7 mouse cellular contexts compared by ENCODE assay signal in the genomic region with DNA sequence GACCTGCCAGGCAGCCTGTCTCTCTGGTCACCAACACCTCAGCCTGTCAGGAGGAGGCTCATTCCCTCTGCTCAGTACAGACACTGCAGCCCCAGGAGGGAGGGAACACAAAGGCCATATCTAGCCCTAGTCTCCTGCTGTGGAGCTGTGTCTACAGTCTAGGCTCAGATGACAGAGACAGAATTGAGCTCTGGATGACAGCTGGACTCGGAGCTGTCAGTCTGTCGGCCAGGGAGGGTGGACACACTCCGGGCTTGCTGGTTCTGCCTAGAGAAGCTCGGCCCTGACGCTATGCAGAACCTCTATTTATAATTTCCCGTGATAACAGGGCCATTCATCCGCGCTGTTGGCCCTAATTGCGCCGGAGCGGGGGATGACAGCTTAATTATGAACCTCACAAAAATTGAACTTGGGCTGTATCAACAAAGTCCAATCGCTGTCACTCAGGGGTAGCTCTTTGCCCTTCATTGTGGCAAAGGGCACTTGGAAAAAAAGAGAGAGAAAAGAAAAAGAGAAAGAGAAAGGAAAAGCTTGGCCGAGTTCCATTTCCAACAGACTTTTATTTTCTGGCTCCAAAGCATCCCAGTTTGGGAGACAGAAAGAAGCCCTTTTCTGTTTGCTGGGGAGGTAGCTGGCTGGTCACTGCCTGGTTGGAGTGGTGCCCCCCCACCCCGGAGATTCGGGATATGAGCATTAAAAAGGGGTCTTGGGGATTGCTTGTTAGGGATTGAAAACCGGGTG. TPM values are rescaled to one million over a fixed set of nuclear protein-coding genes. Genes with fewer than 3 reads are reported as not detected.
DNase-seq lines count a peak whose midpoint lies in the region; ATAC-seq and TF ChIP-seq lines count a peak whose summit lies in the region.

No protein-coding gene starts in this region.

- WGBS in midbrain, embryonic 12.5 days, result 61% methylated on average over 16 of the region's 16 CpGs
- WGBS in midbrain, postnatal 0 days, result 38% methylated on average over 16 of the region's 16 CpGs
- 34% methylated on average over 16 of the region's 16 CpGs for WGBS in heart, embryonic 10.5 days
- WGBS in stomach, postnatal 0 days, result 39% methylated on average over 16 of the region's 16 CpGs

- no peak for TF ChIP-seq EP300 in stomach, postnatal 0 days (optimal IDR thresholded peaks at IDR 0.05)

- H3K4me2 ChIP-seq in midbrain, embryonic 12.5 days (replicated peaks), result peak overlapping the region; percentile 17; the same call in 1 of the 2 replicates
- H3K4me2 ChIP-seq in midbrain, postnatal 0 days (ENCODE audit: low read depth, low read length, poor library complexity, severe bottlenecking), result no peak overlapping the region
- H3K4me2 ChIP-seq in stomach, postnatal 0 days (replicated peaks; ENCODE audit: low read depth), result peak overlapping the region; percentile 40

- no peak for DNase-seq in midbrain, postnatal 0 days (ENCODE audit: low spot score)
- peak; percentile 92 for DNase-seq in heart, embryonic 10.5 days (ENCODE audit: low spot score)
- peak; percentile 27 for DNase-seq in kidney, postnatal 10 days
- DNase-seq in stomach, postnatal 0 days (ENCODE audit: low spot score), result no peak
- DNase-seq in thymus, postnatal 25 days, result no peak

- TF ChIP-seq CTCF in midbrain, postnatal 0 days (IDR thresholded peaks at IDR 0.05), result no peak
- no peak for TF ChIP-seq CTCF in stomach, postnatal 0 days (IDR thresholded peaks at IDR 0.05; ENCODE audit: low read depth)

- H3K4me1 ChIP-seq in midbrain, embryonic 12.5 days, result peaks cover 19% of the 10 kb centered on the region
- no peaks in the 10 kb centered on the region; the same call in 1 of the 2 replicates for H3K4me1 ChIP-seq in midbrain, postnatal 0 days (ENCODE audit: insufficient read depth, low read length)
- peaks cover 60% of the 10 kb centered on the region for H3K4me1 ChIP-seq in heart, embryonic 10.5 days
- no peaks in the 10 kb centered on the region for H3K4me1 ChIP-seq in stomach, postnatal 0 days (replicated peaks; ENCODE audit: control insufficient read depth, insufficient read depth)

- no peak for ATAC-seq in midbrain, embryonic 12.5 days (ENCODE audit: low FRiP score, low read depth)
- no peak for ATAC-seq in midbrain, postnatal 0 days (ENCODE audit: low FRiP score)
- no peak for ATAC-seq in stomach, postnatal 0 days (ENCODE audit: low FRiP score, low TSS enrichment)
- ATAC-seq in erythroblast, adult 5-6 weeks (replicated peaks; ENCODE audit: low FRiP score, poor library complexity, severe bottlenecking), result no peak

- no peak overlapping the region for H3K27ac ChIP-seq in midbrain, embryonic 12.5 days (replicated peaks)
- H3K27ac ChIP-seq in midbrain, postnatal 0 days (ENCODE audit: low read depth, low read length), result no peak overlapping the region
- peak overlapping the region; percentile 83 for H3K27ac ChIP-seq in heart, embryonic 10.5 days
- peak overlapping the region; percentile 30; the same call in 1 of the 2 replicates for H3K27ac ChIP-seq in stomach, postnatal 0 days (replicated peaks)

- H3K27me3 ChIP-seq in midbrain, embryonic 12.5 days, result peaks cover 28% of the 10 kb centered on the region; the same call in 1 of the 2 replicates
- no peaks in the 10 kb centered on the region for H3K27me3 ChIP-seq in midbrain, postnatal 0 days (ENCODE audit: insufficient read depth, low read length)
- H3K27me3 ChIP-seq in heart, embryonic 10.5 days (ENCODE audit: insufficient read depth, poor library complexity, severe bottlenecking), result no peaks in the 10 kb centered on the region
- no peaks in the 10 kb centered on the region for H3K27me3 ChIP-seq in stomach, postnatal 0 days (ENCODE audit: control insufficient read depth, insufficient read depth, low read length)

- no peak overlapping the region for H3K9ac ChIP-seq in midbrain, embryonic 12.5 days (replicated peaks)
- no peak overlapping the region for H3K9ac ChIP-seq in midbrain, postnatal 0 days (replicated peaks; ENCODE audit: low read length, poor library complexity, severe bottlenecking)
- H3K9ac ChIP-seq in stomach, postnatal 0 days (ENCODE audit: low read length), result peak overlapping the region; percentile 35; the same call in 1 of the 2 replicates

- H3K4me3 ChIP-seq in midbrain, embryonic 12.5 days, result no peak overlapping the region
- H3K4me3 ChIP-seq in midbrain, postnatal 0 days (ENCODE audit: low read depth, low read length), result no peak overlapping the region
- peak overlapping the region; percentile 36 for H3K4me3 ChIP-seq in heart, embryonic 10.5 days
- H3K4me3 ChIP-seq in stomach, postnatal 0 days (ENCODE audit: low read depth, low read length), result peak overlapping the region; percentile 27

- no peaks in the 10 kb centered on the region for H3K36me3 ChIP-seq in midbrain, embryonic 12.5 days
- no peaks in the 10 kb centered on the region for H3K36me3 ChIP-seq in midbrain, postnatal 0 days (ENCODE audit: insufficient read depth, low read length)
- H3K36me3 ChIP-seq in heart, embryonic 10.5 days, result no peaks in the 10 kb centered on the region
- no peaks in the 10 kb centered on the region for H3K36me3 ChIP-seq in stomach, postnatal 0 days (ENCODE audit: control insufficient read depth, insufficient read depth, low read length)

- no peaks in the 10 kb centered on the region for H3K9me3 ChIP-seq in midbrain, embryonic 12.5 days
- no peaks in the 10 kb centered on the region for H3K9me3 ChIP-seq in midbrain, postnatal 0 days (ENCODE audit: low read length)
- H3K9me3 ChIP-seq in heart, embryonic 10.5 days, result no peaks in the 10 kb centered on the region
- H3K9me3 ChIP-seq in stomach, postnatal 0 days (ENCODE audit: control insufficient read depth, low read length), result no peaks in the 10 kb centered on the region

RNA-seq across cellular contexts. Expression of gene Kifc5b, which starts 24.1 kb away (rescaled TPM):
- polyA plus RNA-seq in midbrain, embryonic 12.5 days (2016; fragmentation: Nextera tagmentation; extraction: Ambion mirVana), result 6.3 and 9.1 TPM in 2 replicates
- total RNA-seq in midbrain, postnatal 0 days (2014; rRNA removed), result 1.9 and 4.7 TPM in 2 replicates
- polyA plus RNA-seq in midbrain, postnatal 0 days (2015; fragmentation: Nextera tagmentation; extraction: Ambion mirVana), result 1.6 and 1.9 TPM in 2 replicates
- 6.7 and 8.3 TPM in 2 replicates for polyA plus RNA-seq in heart, embryonic 10.5 days (2016; fragmentation: Nextera tagmentation; extraction: Ambion mirVana)
- polyA plus RNA-seq in stomach, postnatal 0 days (2015; fragmentation: Nextera tagmentation; extraction: Ambion mirVana), result 1.5 and 1.6 TPM in 2 replicates
- total RNA-seq in erythroblast, adult 5-6 weeks (2015; ENCODE audit: low replicate concordance), result 3.3 and 5.6 TPM in 2 replicates
- total RNA-seq in erythroblast, adult 5-6 weeks (2017; ENCODE audit: low replicate concordance), result 18.9 and 30.1 TPM in 2 replicates

RNA-seq across cellular contexts. Expression of gene Phf1, which starts 40.0 kb away (rescaled TPM):
- polyA plus RNA-seq in midbrain, embryonic 12.5 days (2016; fragmentation: Nextera tagmentation; extraction: Ambion mirVana), result 11.6 and 11.9 TPM in 2 replicates
- 48.7 and 53.5 TPM in 2 replicates for total RNA-seq in midbrain, postnatal 0 days (2014; rRNA removed)
- 32.8 and 35.8 TPM in 2 replicates for polyA plus RNA-seq in midbrain, postnatal 0 days (2015; fragmentation: Nextera tagmentation; extraction: Ambion mirVana)
- 6.0 and 7.3 TPM in 2 replicates for polyA plus RNA-seq in heart, embryonic 10.5 days (2016; fragmentation: Nextera tagmentation; extraction: Ambion mirVana)
- polyA plus RNA-seq in stomach, postnatal 0 days (2015; fragmentation: Nextera tagmentation; extraction: Ambion mirVana), result 4.7 and 5.8 TPM in 2 replicates
- 4.0 TPM in 2 replicates for total RNA-seq in erythroblast, adult 5-6 weeks (2015; ENCODE audit: low replicate concordance)
- 2.5 and 4.1 TPM in 2 replicates for total RNA-seq in erythroblast, adult 5-6 weeks (2017; ENCODE audit: low replicate concordance)

RNA-seq across cellular contexts. Expression of gene Cuta, which starts 46.6 kb away (rescaled TPM):
- polyA plus RNA-seq in midbrain, embryonic 12.5 days (2016; fragmentation: Nextera tagmentation; extraction: Ambion mirVana), result 156 and 159 TPM in 2 replicates
- 49.6 and 55.6 TPM in 2 replicates for total RNA-seq in midbrain, postnatal 0 days (2014; rRNA removed)
- polyA plus RNA-seq in midbrain, postnatal 0 days (2015; fragmentation: Nextera tagmentation; extraction: Ambion mirVana), result 136 and 143 TPM in 2 replicates
- polyA plus RNA-seq in heart, embryonic 10.5 days (2016; fragmentation: Nextera tagmentation; extraction: Ambion mirVana), result 155 and 167 TPM in 2 replicates
- 157 and 163 TPM in 2 replicates for polyA plus RNA-seq in stomach, postnatal 0 days (2015; fragmentation: Nextera tagmentation; extraction: Ambion mirVana)
- total RNA-seq in erythroblast, adult 5-6 weeks (2015; ENCODE audit: low replicate concordance), result 33.6 and 59.6 TPM in 2 replicates
- 10.2 and 14.4 TPM in 2 replicates for total RNA-seq in erythroblast, adult 5-6 weeks (2017; ENCODE audit: low replicate concordance)

RNA-seq across cellular contexts. Expression of gene Nkx2-5, which starts 48.0 kb away (rescaled TPM):
- not detected in 2 replicates for polyA plus RNA-seq in midbrain, embryonic 12.5 days (2016; fragmentation: Nextera tagmentation; extraction: Ambion mirVana)
- not detected in 2 replicates for total RNA-seq in midbrain, postnatal 0 days (2014; rRNA removed)
- not detected in 2 replicates for polyA plus RNA-seq in midbrain, postnatal 0 days (2015; fragmentation: Nextera tagmentation; extraction: Ambion mirVana)
- polyA plus RNA-seq in heart, embryonic 10.5 days (2016; fragmentation: Nextera tagmentation; extraction: Ambion mirVana), result 146 and 189 TPM in 2 replicates
- 0.17 and 0.91 TPM in 2 replicates for polyA plus RNA-seq in stomach, postnatal 0 days (2015; fragmentation: Nextera tagmentation; extraction: Ambion mirVana)
- not detected in 2 replicates for total RNA-seq in erythroblast, adult 5-6 weeks (2015; ENCODE audit: low replicate concordance)
- total RNA-seq in erythroblast, adult 5-6 weeks (2017; ENCODE audit: low replicate concordance), result not detected in 2 replicates

RNA-seq across cellular contexts. Expression of gene Syngap1, which starts 48.2 kb away (rescaled TPM):
- 3.3 and 3.6 TPM in 2 replicates for polyA plus RNA-seq in midbrain, embryonic 12.5 days (2016; fragmentation: Nextera tagmentation; extraction: Ambion mirVana)
- total RNA-seq in midbrain, postnatal 0 days (2014; rRNA removed), result 77.0 and 90.3 TPM in 2 replicates
- 3.6 and 6.1 TPM in 2 replicates for polyA plus RNA-seq in midbrain, postnatal 0 days (2015; fragmentation: Nextera tagmentation; extraction: Ambion mirVana)
- polyA plus RNA-seq in heart, embryonic 10.5 days (2016; fragmentation: Nextera tagmentation; extraction: Ambion mirVana), result 0.86 and 1.6 TPM in 2 replicates
- 0.61 and 0.70 TPM in 2 replicates for polyA plus RNA-seq in stomach, postnatal 0 days (2015; fragmentation: Nextera tagmentation; extraction: Ambion mirVana)
- total RNA-seq in erythroblast, adult 5-6 weeks (2015; ENCODE audit: low replicate concordance), result 0.42 and 2.5 TPM in 2 replicates
- total RNA-seq in erythroblast, adult 5-6 weeks (2017; ENCODE audit: low replicate concordance), result 0.60 and 5.3 TPM in 2 replicates

Comparison
In these comparisons a context has a peak if more than half of its experiments do, and no peak if none do; other contexts are left out.
1. H3K27ac ChIP-seq: peak in heart, embryonic 10.5 days (single experiment) and stomach, postnatal 0 days (single experiment); none in midbrain, embryonic 12.5 days (single experiment) and midbrain, postnatal 0 days (single experiment).
2. H3K4me3 ChIP-seq: peak in heart, embryonic 10.5 days (single experiment) and stomach, postnatal 0 days (single experiment); none in midbrain, embryonic 12.5 days (single experiment) and midbrain, postnatal 0 days (single experiment).
3. DNase-seq: peak in heart, embryonic 10.5 days (single experiment) and kidney, postnatal 10 days (single experiment); none in midbrain, postnatal 0 days (single experiment), stomach, postnatal 0 days (single experiment) and thymus, postnatal 25 days (single experiment).